Mouse (Mus musculus) CD4-positive naive resting alpha-beta T cell, adult 57 days (primary cell): ENCODE results near the gene Trex1. TPM values are rescaled to one million over a fixed set of nuclear protein-coding genes. Genes with fewer than 3 reads are reported as not detected.

Experiments used
- total RNA-seq: library from RNA; stranded (reverse); gene quantifications from one replicate; pipeline ENCODE4 v1.2.4, GENCODE M21; 2023

Trex1 gene
- 25.8 TPM for total RNA-seq

DNA sequence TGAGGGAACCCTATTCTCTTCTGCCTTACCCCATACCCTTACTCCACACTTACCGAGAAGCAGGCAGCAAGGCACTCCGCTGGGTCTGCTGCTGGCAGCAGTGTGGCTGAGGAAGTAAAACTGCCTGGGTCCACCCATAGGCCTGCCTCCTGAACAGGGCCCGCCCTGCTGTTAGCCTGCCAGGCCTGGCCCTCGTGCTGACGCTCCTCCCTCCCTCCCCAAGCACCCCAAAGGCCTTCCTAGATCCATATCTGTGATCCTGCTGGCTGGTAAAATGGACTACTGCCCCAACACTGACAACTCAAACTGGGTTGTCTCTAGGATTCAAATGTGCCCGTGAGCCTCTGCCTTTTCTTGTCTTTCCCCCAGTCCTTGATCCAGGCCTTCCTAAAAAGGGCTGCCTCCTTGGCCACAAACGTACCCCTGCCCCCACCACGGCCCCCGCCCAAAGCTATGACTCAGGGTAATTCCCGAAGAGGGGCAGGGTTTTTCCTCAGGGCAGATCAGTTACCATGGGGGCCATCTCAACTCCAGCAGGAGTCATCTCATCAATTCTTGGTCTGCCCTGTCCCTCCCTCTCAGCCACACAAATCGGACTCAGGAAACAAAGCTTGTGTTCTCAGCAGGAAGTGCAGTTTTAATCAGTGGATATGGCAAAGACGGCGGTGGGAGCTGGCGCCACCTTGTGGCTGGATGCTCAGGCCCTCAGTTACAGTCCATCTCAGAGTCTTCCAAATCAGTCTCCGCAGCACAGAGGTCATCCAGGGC is at the start of gene Trex1:
Gene Trex1 (minus strand): TSS at position 599 of the 768 bp plus-strand sequence.

DNA sequence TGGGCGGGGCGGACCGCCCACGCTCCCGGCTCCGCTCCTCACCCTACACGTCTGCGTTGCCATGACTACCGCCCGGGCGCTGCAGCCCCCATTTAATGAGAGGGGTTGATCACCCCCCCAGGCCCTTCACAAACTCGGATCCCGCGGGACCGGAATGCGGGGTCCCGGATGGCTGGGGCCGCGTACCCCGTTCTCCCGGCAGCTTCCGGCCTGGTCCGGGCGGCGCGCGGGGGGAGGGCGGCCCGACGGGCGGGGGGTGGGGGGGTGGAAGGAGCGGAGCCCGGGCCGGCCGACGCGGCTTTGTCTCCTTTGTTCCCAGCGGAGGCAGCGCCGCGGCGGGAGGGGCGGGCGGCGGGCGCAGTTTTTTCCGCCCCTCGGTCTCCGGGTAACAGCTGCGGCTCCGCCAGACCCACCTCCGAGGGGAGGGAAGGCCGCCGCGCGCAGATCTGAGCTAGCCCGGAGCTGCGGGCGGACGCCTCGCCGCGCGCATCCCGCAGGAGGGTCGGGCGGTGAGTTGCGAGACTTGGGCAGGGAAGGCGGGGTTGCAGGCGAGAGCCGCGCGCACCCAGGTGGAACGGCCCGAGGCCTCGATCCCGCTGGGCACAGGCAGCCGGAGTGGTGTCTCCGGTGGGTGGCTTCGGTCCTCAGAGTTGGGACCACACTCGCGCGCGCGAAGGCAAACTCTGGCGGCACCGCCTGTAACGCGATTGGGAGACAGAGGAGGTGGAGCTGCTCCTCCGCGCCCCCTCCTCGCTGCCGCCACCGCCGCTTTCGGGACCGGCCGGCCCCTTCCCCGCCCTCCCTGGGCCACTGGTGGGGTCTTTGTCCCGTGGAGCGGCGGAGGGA is 35.8 kb upstream of the Trex1 start, which contains the start of gene Plxnb1:
Gene Plxnb1 (plus strand): TSS at position 253 of the 846 bp plus-strand sequence.

DNA sequence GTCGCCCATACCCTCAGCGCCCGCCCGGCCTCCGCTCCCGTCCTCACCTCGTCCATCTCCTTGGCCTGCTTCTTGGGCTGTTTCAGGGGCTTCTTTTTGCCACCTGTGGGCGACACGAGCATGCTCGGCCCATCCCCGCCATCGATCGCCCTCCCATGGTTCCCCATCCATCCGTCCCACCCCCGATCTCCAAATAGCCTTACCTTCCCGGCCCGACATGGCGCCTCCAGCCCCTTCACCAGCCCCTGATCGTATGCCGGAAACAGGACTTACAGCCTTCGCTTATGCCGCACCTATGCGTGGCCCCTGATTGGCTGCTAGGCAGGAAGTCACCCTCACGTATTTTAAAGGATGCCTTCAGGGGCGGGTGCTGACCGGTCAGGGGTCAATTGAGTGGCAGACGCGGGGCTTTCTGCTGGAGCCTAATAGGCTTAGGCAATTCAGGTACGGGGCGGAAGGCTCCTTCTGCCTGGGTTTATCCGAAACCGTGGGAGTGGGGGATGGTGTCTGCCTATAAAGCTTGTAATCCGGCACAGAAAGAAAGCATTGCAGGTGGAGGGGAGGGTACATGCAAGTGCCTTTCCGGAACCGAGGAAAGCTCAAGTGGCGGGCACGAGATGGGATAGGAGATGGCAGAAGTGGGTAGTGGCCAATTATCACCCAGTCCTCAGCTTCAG is 22.7 kb upstream of the Trex1 start, which contains the start of the genes Ccdc51 and Tma7:
Gene Ccdc51 (plus strand): TSS at position 370 of the 677 bp plus-strand sequence.
Gene Tma7 (minus strand): TSS at position 464 of the 677 bp plus-strand sequence.

DNA sequence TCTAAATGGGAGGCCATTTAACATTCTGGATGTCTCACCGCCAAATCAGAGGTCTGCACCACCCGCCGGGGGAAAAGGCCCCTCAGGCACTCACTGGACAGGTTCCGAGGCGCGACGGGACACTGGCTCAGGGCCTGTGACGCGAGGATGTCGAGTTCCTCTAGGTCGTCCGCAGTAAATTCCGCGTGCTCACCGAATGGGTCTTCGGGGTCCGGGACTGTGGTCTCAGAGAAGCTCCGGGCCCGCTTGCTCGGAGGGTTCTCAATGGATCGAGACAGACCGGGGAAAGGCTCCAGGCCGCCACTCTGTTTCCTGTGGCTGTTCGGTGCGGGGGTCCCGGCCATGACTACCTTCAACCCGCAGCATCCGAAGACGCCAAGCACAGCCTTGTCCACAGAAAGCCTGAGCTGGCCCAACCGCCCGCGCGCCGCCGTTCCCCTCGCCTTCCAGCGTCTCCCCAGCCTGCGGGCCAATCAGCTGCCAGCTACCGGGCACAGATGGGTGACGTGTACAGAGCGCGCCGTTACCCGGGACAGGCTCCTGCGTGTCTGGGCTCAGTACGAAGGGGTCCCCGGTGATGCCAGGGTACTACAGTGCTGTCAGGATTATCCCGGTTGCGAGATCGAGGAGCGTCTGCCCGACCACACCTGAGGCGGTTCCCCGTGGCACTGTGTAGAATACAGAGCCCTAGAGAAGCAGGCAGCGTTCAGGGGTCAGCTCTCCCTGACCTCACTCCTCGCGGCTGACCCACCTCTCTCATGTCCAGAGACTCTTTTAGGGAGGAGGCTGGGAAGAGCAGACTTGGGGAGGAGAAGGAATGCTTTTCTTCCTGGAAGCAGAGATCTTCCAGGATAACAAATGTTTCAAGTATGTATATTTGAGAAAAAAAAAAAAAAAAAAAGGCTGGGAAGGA is 14.4 kb upstream of the Trex1 start, which contains the start of gene Atrip:
Gene Atrip (minus strand): TSS at position 464 of the 913 bp plus-strand sequence.

DNA sequence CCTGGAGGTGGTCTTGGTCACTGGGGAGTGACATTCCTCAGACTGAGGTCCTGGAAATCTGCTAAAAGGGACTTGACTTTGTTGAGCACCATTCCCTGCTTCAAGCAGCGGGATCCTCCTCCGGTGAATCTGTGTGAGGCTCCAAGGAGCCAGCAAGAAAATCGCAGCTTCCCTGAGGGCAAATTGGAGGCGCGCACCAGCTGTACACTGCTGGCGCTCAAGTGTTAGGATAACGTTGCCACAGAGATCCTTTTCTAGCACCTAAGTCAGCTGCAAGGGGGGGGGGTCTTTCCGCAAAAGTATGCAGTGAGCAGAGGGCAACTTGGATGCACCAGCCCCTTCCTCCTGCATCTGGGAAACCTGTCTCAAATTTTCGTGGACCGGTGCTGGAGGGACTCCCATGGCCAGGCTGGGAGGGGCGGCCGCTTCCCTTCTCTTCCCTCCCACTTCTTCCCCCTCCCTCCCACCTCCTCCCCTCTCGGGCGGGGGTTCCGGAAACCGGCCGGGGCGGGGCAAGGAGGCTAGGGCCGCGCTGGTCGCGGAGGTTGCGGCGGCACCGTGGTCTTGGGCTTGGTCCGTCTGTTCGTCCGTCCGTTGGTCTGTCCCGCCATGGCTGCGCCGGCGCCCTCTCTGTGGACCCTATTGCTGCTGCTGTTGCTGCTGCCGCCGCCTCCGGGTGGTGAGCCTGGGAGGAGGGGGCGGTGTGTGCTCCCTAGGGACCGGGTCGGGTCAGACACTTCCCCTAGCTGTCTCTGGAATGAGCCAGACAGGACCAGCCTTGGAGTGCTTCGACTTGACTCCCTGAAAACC is 21.2 kb downstream of the Trex1 start, which contains the start of gene Shisa5:
Gene Shisa5 (plus strand): TSS at position 480 of the 810 bp plus-strand sequence.

Other genes with a start within 250 kb of the Trex1 start
- 0.15 TPM for gene Celsr3, start 233.4 kb downstream of the Trex1 start, total RNA-seq
- gene Slc26a6, start 206.5 kb downstream of the Trex1 start, total RNA-seq: 20.9 TPM
- 1.7 TPM for gene Tmem89, start 145.1 kb downstream of the Trex1 start, total RNA-seq
- gene Uqcrc1, start 123.1 kb downstream of the Trex1 start, total RNA-seq: 185 TPM
- 5.4 TPM for gene Col7a1, start 106.1 kb downstream of the Trex1 start, total RNA-seq
- not detected for gene Ucn2, start 73.7 kb downstream of the Trex1 start, total RNA-seq
- gene Pfkfb4, start 68.0 kb downstream of the Trex1 start, total RNA-seq: 14.8 TPM
- 2,826 TPM for gene Shisa5, start 21.2 kb downstream of the Trex1 start, total RNA-seq
- gene Atrip, start 14.4 kb upstream of the Trex1 start, total RNA-seq: 33.1 TPM
- 9.1 TPM for gene Ccdc51, start 22.8 kb upstream of the Trex1 start, total RNA-seq
- 309 TPM for gene Tma7, start 22.9 kb upstream of the Trex1 start, total RNA-seq
- gene Plxnb1, start 35.7 kb upstream of the Trex1 start, total RNA-seq: 3.3 TPM
- gene Fbxw21, start 102.3 kb upstream of the Trex1 start, total RNA-seq: not detected
- gene Fbxw13, start 136.2 kb upstream of the Trex1 start, total RNA-seq: not detected
- not detected for gene Fbxw20, start 175.0 kb upstream of the Trex1 start, total RNA-seq
- not detected for gene Fbxw14, start 227.9 kb upstream of the Trex1 start, total RNA-seq